Mouse (Mus musculus): ENCODE results near the gene Kifap3.

The Kifap3 gene

GRCm38 (mm10) chr1:163964008-163964689 lies 184.8 kb downstream of the Kifap3 start:
- DNase-seq (ENCODE audit: low read depth, low spot score), result no peak
